ENCODE assay signal across 9 mouse cellular contexts in the genomic region with DNA sequence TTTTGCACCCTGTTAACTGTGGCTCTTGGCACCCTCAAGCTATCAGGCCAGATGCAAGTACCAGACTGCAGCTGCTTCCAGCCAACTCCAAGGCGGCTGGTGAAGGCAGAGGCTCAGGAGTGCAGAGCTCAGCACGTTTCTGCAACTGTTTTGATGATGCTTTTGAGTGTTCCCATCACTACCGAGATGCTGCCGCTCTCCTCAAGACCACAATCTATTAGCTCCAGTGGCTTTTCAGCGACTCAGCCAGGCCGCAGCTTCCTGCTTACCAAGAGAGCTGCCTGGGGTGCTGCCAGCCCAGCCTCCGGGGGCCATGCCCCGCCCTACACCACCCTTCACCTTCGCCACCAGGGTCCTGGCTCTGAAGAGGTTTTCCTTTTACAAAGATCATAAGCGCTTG.
DNase-seq lines count a peak whose midpoint lies in the region; ATAC-seq and TF ChIP-seq lines count a peak whose summit lies in the region.
"Had no signal": no experiment of that assay in that cellular context is flagged by ENCODE, and none has a peak within 500 bp of the region (broad histone marks: within the 10 kb centered on the region; RNA-seq: fewer than 3 reads in every experiment).

No protein-coding gene starts in this region.

- no peaks in the 10 kb centered on the region for H3K36me3 ChIP-seq in hindbrain, postnatal 0 days (ENCODE audit: insufficient read depth, low read length)
- H3K36me3 ChIP-seq: embryonic facial prominence, embryonic 15.5 days had no signal

- H3K4me1 ChIP-seq in hindbrain, postnatal 0 days (ENCODE audit: insufficient read depth, low read length), result no peaks in the 10 kb centered on the region

- no peaks in the 10 kb centered on the region for H3K27me3 ChIP-seq in hindbrain, postnatal 0 days (ENCODE audit: insufficient read depth, low read length)
- H3K27me3 ChIP-seq: embryonic facial prominence, embryonic 15.5 days had no signal

- peak; percentile 94 for ATAC-seq in activated CD4-positive, CD25-positive, alpha-beta regulatory T cell, adult 4 months
- ATAC-seq in hindbrain, postnatal 0 days, result no peak

- 37% methylated on average over 10 of the region's 10 CpGs for WGBS in hindbrain, postnatal 0 days

- peak; percentile 33 for DNase-seq in gastrocnemius, postnatal 25 days
- DNase-seq in gastrocnemius, adult 8-10 months (ENCODE audit: low spot score in 2 of 2), result no peak
- DNase-seq in 3134 (ENCODE audit: extremely low read depth, insufficient read length, low spot score), result peak; percentile 62
- peak; percentile 36 to 66 for DNase-seq in lung, postnatal 4 days
- no peak for DNase-seq in urinary bladder, postnatal 4 days (ENCODE audit: low spot score in 2 of 2)
- DNase-seq in hindbrain, postnatal 0 days (ENCODE audit: low spot score), result no peak
- no peak for DNase-seq in urinary bladder, adult 18-20 months (ENCODE audit: low spot score in 2 of 2)

- H3K9ac ChIP-seq in hindbrain, postnatal 0 days (replicated peaks; ENCODE audit: low read length), result no peak overlapping the region
- H3K9ac ChIP-seq: embryonic facial prominence, embryonic 15.5 days had no signal

- no peak overlapping the region for H3K4me3 ChIP-seq in hindbrain, postnatal 0 days (ENCODE audit: low read length)
- H3K4me3 ChIP-seq: embryonic facial prominence, embryonic 15.5 days had no signal

- no peak overlapping the region for H3K4me2 ChIP-seq in hindbrain, postnatal 0 days (ENCODE audit: low read depth, low read length)
- H3K4me2 ChIP-seq: embryonic facial prominence, embryonic 15.5 days had no signal

- no peak for TF ChIP-seq CTCF in hindbrain, postnatal 0 days (IDR thresholded peaks at IDR 0.05; ENCODE audit: low read depth)

- no peaks in the 10 kb centered on the region for H3K9me3 ChIP-seq in hindbrain, postnatal 0 days (ENCODE audit: low read length)
- H3K9me3 ChIP-seq: embryonic facial prominence, embryonic 15.5 days had no signal

- no peak overlapping the region for H3K27ac ChIP-seq in hindbrain, postnatal 0 days
- H3K27ac ChIP-seq: embryonic facial prominence, embryonic 15.5 days had no signal

Comparison
In these comparisons a context has a peak if more than half of its experiments do, and no peak if none do; other contexts are left out.
1. DNase-seq: peak in gastrocnemius, postnatal 25 days (single experiment), 3134 (single experiment) and lung, postnatal 4 days (2 of 2); none in gastrocnemius, adult 8-10 months (0 of 2), urinary bladder, postnatal 4 days (0 of 2), hindbrain, postnatal 0 days (single experiment) and urinary bladder, adult 18-20 months (0 of 2).